Mouse (Mus musculus) kidney, adult 10 weeks (tissue): ENCODE results near the gene Pacsin3. TPM values are rescaled to one million over a fixed set of nuclear protein-coding genes. Genes with fewer than 3 reads are reported as not detected.

Experiments
- polyA plus RNA-seq: library from polyadenylated mRNA; stranded (reverse); fragments of 350-450 nt; fragmentation: Illumina TruSeq; extraction: RNeasy Lipid Tissue Mini Kit (QIAGEN cat#74804); gene quantifications from one replicate; pipeline ENCODE4 v1.2.3, GENCODE M21; 2014; ENCODE audit warnings: low read depth, low replicate concordance

The Pacsin3 gene
- polyA plus RNA-seq, result 0.77 TPM

GRCm38 (mm10) chr2:91255661-91256150 is at the start of gene Pacsin3:
Pacsin3 (plus strand) TSS chr2:91255954.

GRCm38 (mm10) chr2:91236601-91237510 is 18.9 kb upstream of the Pacsin3 start, which contains the start of gene Ddb2:
Ddb2 (minus strand) TSS chr2:91236982.

GRCm38 (mm10) chr2:91264711-91265681 is 9.2 kb downstream of the Pacsin3 start, which contains the start of gene Arfgap2:
Arfgap2 (plus strand) TSS chr2:91264974.

Other genes with a start within 250 kb of the Pacsin3 start
- not detected for gene Rapsn, start 220.3 kb upstream of the Pacsin3 start, polyA plus RNA-seq
- gene Psmc3, start 201.9 kb upstream of the Pacsin3 start, polyA plus RNA-seq, result 173 TPM
- 4.7 TPM for gene Slc39a13, start 185.5 kb upstream of the Pacsin3 start, polyA plus RNA-seq
- 1.9 TPM for gene Spi1, start 173.6 kb upstream of the Pacsin3 start, polyA plus RNA-seq
- not detected for gene Mybpc3, start 137.8 kb upstream of the Pacsin3 start, polyA plus RNA-seq
- gene Madd, start 72.1 kb upstream of the Pacsin3 start, polyA plus RNA-seq, result 1.9 TPM
- gene Nr1h3, start 53.1 kb upstream of the Pacsin3 start, polyA plus RNA-seq, result 1.1 TPM
- 30.4 TPM for gene Acp2, start 53.1 kb upstream of the Pacsin3 start, polyA plus RNA-seq
- 12.4 TPM for gene Ddb2, start 19.0 kb upstream of the Pacsin3 start, polyA plus RNA-seq
- 9.7 TPM for gene Arfgap2, start 9.0 kb downstream of the Pacsin3 start, polyA plus RNA-seq
- gene 1110051M20Rik, start 188.8 kb downstream of the Pacsin3 start, polyA plus RNA-seq, result 12.6 TPM
- 3.7 TPM for gene Lrp4, start 201.6 kb downstream of the Pacsin3 start, polyA plus RNA-seq